Mouse (Mus musculus) heart, embryonic 14.5 days (tissue): Measurements from ENCODE around the gene Gins2. TPM values are rescaled to one million over a fixed set of nuclear protein-coding genes. Genes with fewer than 3 reads are reported as not detected.
A peak's percentile ranks its signal among the peaks of the same experiment; 100 is the strongest.

Experiments used
- ATAC-seq: fragments of 200-750 bp; cut with Nextera tagmentation; 2 replicates; pipeline ENCODE4 v1.8.0; 2017; ENCODE audit warnings: low read depth, moderate TSS enrichment; ENCODE audit not compliant: insufficient number of reproducible peaks, insufficient read depth, low FRiP score
- H3K27ac ChIP-seq, 2 experiments: fragments of 200-500 bp in 1 of 2; fragments of 300-500 bp in 1 of 2; sonication (generic) in 1 of 2; replicated peaks in 1 of 2; 2 replicates each; pipeline ENCODE4 v1.5.1; 2012 to 2014; ENCODE audit warnings: low read depth in 2 of 2, low read length in 2 of 2, control low read depth in 1 of 2, mild to moderate bottlenecking in 1 of 2, mixed read lengths in 1 of 2; ENCODE audit not compliant: control insufficient read depth in 1 of 2, insufficient read depth in 1 of 2
- H3K27me3 ChIP-seq: fragments of 300-500 bp; sonication (generic); 2 replicates; pipeline ENCODE4 v1.6.1; 2014; ENCODE audit warnings: mild to moderate bottlenecking, low read length, control low read depth; ENCODE audit not compliant: control insufficient read depth, insufficient read depth
- H3K36me3 ChIP-seq: fragments of 300-500 bp; sonication (generic); 2 replicates; pipeline ENCODE4 v1.6.1; 2014; ENCODE audit warnings: mild to moderate bottlenecking, control low read depth, low read length, mixed read lengths; ENCODE audit not compliant: control insufficient read depth, insufficient read depth
- H3K4me1 ChIP-seq, 2 experiments: fragments of 200-500 bp in 1 of 2; fragments of 300-500 bp in 1 of 2; sonication (generic) in 1 of 2; 2 replicates each; pipeline ENCODE4 v1.6.1; 2012 to 2014; ENCODE audit warnings: low read length in 2 of 2, control low read depth in 1 of 2, mixed read lengths in 1 of 2; ENCODE audit not compliant: control insufficient read depth in 2 of 2, insufficient read depth in 2 of 2
- H3K4me2 ChIP-seq: fragments of 300-500 bp; sonication (generic); 2 replicates; pipeline ENCODE4 v1.6.1; 2014; ENCODE audit warnings: mild to moderate bottlenecking, low read length
- H3K4me3 ChIP-seq, 2 experiments: fragments of 200-500 bp in 1 of 2; fragments of 300-500 bp in 1 of 2; sonication (generic) in 1 of 2; 2 replicates each; pipeline ENCODE4 v1.5.1; 2012 to 2014; ENCODE audit warnings: low read length in 2 of 2, mild to moderate bottlenecking in 2 of 2, control low read depth in 1 of 2, low read depth in 1 of 2, moderate library complexity in 1 of 2; ENCODE audit not compliant: control insufficient read depth in 1 of 2, insufficient read depth in 1 of 2
- H3K9ac ChIP-seq: fragments of 300-500 bp; sonication (generic); 2 replicates; pipeline ENCODE4 v1.6.1; 2014; ENCODE audit warnings: mild to moderate bottlenecking, low read length
- H3K9me3 ChIP-seq: fragments of 300-500 bp; sonication (generic); 2 replicates; pipeline ENCODE4 v1.6.1; 2016; ENCODE audit warnings: low read length, control low read depth; ENCODE audit not compliant: control insufficient read depth
- WGBS: fragments of 180-500 bp; shearing (Covaris S2); extraction: QIAGEN DNeasy Blood & Tissue Kit; methylation state at CpG from one replicate; pipeline ENCODE4 v1.1.7; 2014; 5-methylcytosine and 5-hydroxymethylcytosine counted together
- polyA plus RNA-seq: library from polyadenylated mRNA; unstranded; fragments of >200 nt; fragmentation: Nextera tagmentation; extraction: Ambion mirVana; gene quantifications from 2 replicates; pipeline ENCODE4 v1.2.1, GENCODE M21; 2014

Gene Gins2
- polyA plus RNA-seq, 1 experiment from 2014 or later, result 51.1 TPM

- ATAC-seq, result no peak
- Histone ChIP-seq H3K36me3 (no peaks in the 10 kb centered on the region), H3K27ac (peak overlapping the region; percentile 80 to 97), H3K4me3 (peak overlapping the region; percentile 69 to 73), H3K27me3 (no peaks in the 10 kb centered on the region), H3K9me3 (no peaks in the 10 kb centered on the region), H3K9ac (peak overlapping the region; percentile 89), H3K4me1 (peaks cover 44 to 83% of the 10 kb centered on the region in 2 experiments), H3K4me2 (peak overlapping the region; percentile 96)
- WGBS, result under 1% methylated on average over 45 of the region's 46 CpGs
Observed at GRCm38 (mm10) chr8:120537818-120538396, 51.2 kb downstream of the Gins2 start.

GRCm38 (mm10) chr8:120537207-120537817 lies 51.8 kb downstream of the Gins2 start:
- H3K4me3 ChIP-seq, result peak overlapping the region; percentile 69 to 73
- under 1% methylated on average over 66 of the region's 79 CpGs for WGBS
- H3K9ac ChIP-seq, result peak overlapping the region; percentile 89
- peak overlapping the region; percentile 80 to 97 for H3K27ac ChIP-seq
- H3K36me3 ChIP-seq, result no peaks in the 10 kb centered on the region
- H3K9me3 ChIP-seq, result no peaks in the 10 kb centered on the region
- H3K4me1 ChIP-seq, result peaks cover 42 to 83% of the 10 kb centered on the region in 2 experiments
- ATAC-seq, result peak; percentile 66
- H3K27me3 ChIP-seq, result no peaks in the 10 kb centered on the region
- peak overlapping the region; percentile 96 for H3K4me2 ChIP-seq

GRCm38 (mm10) chr8:120536306-120537206 lies 52.5 kb downstream of the Gins2 start:
- WGBS, result under 1% methylated on average over 59 of the region's 61 CpGs
- Histone ChIP-seq H3K9ac (peak overlapping the region; percentile 89), H3K4me1 (peaks cover 44 to 83% of the 10 kb centered on the region in 2 experiments), H3K36me3 (no peaks in the 10 kb centered on the region), H3K4me2 (peak overlapping the region; percentile 96), H3K27me3 (no peaks in the 10 kb centered on the region), H3K9me3 (no peaks in the 10 kb centered on the region), H3K27ac (peak overlapping the region; percentile 80 to 97), H3K4me3 (peak overlapping the region; percentile 69 to 73)
- peak; percentile 17 for ATAC-seq

GRCm38 (mm10) chr8:120535452-120536305 lies 53.4 kb downstream of the Gins2 start:
- Histone ChIP-seq H3K4me2 (peak overlapping the region; percentile 96), H3K9ac (peak overlapping the region; percentile 89), H3K36me3 (no peaks in the 10 kb centered on the region), H3K4me1 (peaks cover 50 to 83% of the 10 kb centered on the region in 2 experiments), H3K27me3 (no peaks in the 10 kb centered on the region), H3K27ac (peak overlapping the region; percentile 80 to 97), H3K4me3 (peak overlapping the region; percentile 69 to 73), H3K9me3 (no peaks in the 10 kb centered on the region)
- ATAC-seq, result no peak; the same call in 1 of the 2 replicates
- under 1% methylated on average over 77 of the region's 79 CpGs for WGBS

GRCm38 (mm10) chr8:120534504-120535368 lies 54.4 kb downstream of the Gins2 start:
- Histone ChIP-seq H3K4me1 (peaks cover 42 to 74% of the 10 kb centered on the region in 2 experiments), H3K4me2 (peak overlapping the region; percentile 96; the same call in 1 of the 2 replicates), H3K36me3 (no peaks in the 10 kb centered on the region), H3K4me3 (peak overlapping the region in 1 of 2 experiments; percentile 73; a peak in 1 of 4 replicates), H3K27ac (no peak overlapping the region), H3K9ac (no peak overlapping the region; the same call in 1 of the 2 replicates), H3K9me3 (no peaks in the 10 kb centered on the region), H3K27me3 (no peaks in the 10 kb centered on the region)
- ATAC-seq, result peak; percentile 16; the same call in 1 of the 2 replicates
- 26% methylated on average over 14 of the region's 14 CpGs for WGBS

GRCm38 (mm10) chr8:120534080-120534479 lies 55.0 kb downstream of the Gins2 start:
- Histone ChIP-seq H3K9me3 (no peaks in the 10 kb centered on the region), H3K27ac (no peak overlapping the region), H3K36me3 (no peaks in the 10 kb centered on the region), H3K4me1 (peaks cover 37 to 71% of the 10 kb centered on the region in 2 experiments), H3K4me3 (no peak overlapping the region), H3K27me3 (no peaks in the 10 kb centered on the region), H3K9ac (0 out of 2 replicates have a peak overlapping the region, but pooled peaks have one; percentile 67), H3K4me2 (no peak overlapping the region)
- ATAC-seq, result no peak
- WGBS, result 49% methylated on average over 8 of the region's 8 CpGs
